Mouse (Mus musculus) neural tube, embryonic 11.5 days (tissue): ENCODE data around the gene Slamf8. TPM values are rescaled to one million over a fixed set of nuclear protein-coding genes. Genes with fewer than 3 reads are reported as not detected.

Source experiments
- ATAC-seq: fragments of 200-750 bp; cut with Nextera tagmentation; 2 replicates; pipeline ENCODE4 v1.8.0; 2017; ENCODE audit warnings: moderate number of reproducible peaks, mild to moderate bottlenecking, moderate TSS enrichment, moderate library complexity; ENCODE audit not compliant: insufficient read depth, low FRiP score, low TSS enrichment
- DNase-seq: peaks from one replicate; pipeline ENCODE4 v3.0.0-alpha.2; 2015; ENCODE audit warnings: low spot score
- H3K27ac ChIP-seq: fragments of 300-500 bp; sonication (generic); 2 replicates; pipeline ENCODE4 v1.5.1; 2014; ENCODE audit warnings: low read depth, mild to moderate bottlenecking, low read length
- H3K27me3 ChIP-seq: fragments of 300-500 bp; sonication (generic); 2 replicates; pipeline ENCODE4 v1.6.1; 2014; ENCODE audit warnings: mild to moderate bottlenecking, low read length, mixed read lengths; ENCODE audit not compliant: control insufficient read depth, insufficient read depth
- H3K36me3 ChIP-seq: fragments of 300-500 bp; sonication (generic); 2 replicates; pipeline ENCODE4 v1.6.1; 2014; ENCODE audit warnings: mild to moderate bottlenecking, low read length, moderate library complexity, mixed read lengths; ENCODE audit not compliant: control insufficient read depth, insufficient read depth
- H3K4me1 ChIP-seq: fragments of 300-500 bp; sonication (generic); 2 replicates; pipeline ENCODE4 v1.6.1; 2014; ENCODE audit warnings: low read length, mixed read lengths; ENCODE audit not compliant: control insufficient read depth, insufficient read depth
- H3K4me2 ChIP-seq: fragments of 300-500 bp; sonication (generic); 2 replicates; pipeline ENCODE4 v1.6.1; 2014; ENCODE audit warnings: low read depth, mild to moderate bottlenecking, moderate library complexity
- H3K4me3 ChIP-seq: fragments of 300-500 bp; sonication (generic); 2 replicates; pipeline ENCODE4 v1.5.1; 2014; ENCODE audit warnings: low read depth, low read length
- H3K9ac ChIP-seq: fragments of 300-500 bp; sonication (generic); 2 replicates; pipeline ENCODE4 v1.6.1; 2014; ENCODE audit warnings: mild to moderate bottlenecking, low read length
- H3K9me3 ChIP-seq: fragments of 300-500 bp; sonication (generic); 2 replicates; pipeline ENCODE4 v1.6.1; 2016; ENCODE audit warnings: low read length; ENCODE audit not compliant: control insufficient read depth
- WGBS: fragments of 180-500 bp; shearing (Covaris S2); extraction: QIAGEN DNeasy Blood & Tissue Kit; methylation state at CpG from one replicate; pipeline ENCODE4 v1.1.7; 2014; 5-methylcytosine and 5-hydroxymethylcytosine counted together
- polyA plus RNA-seq: library from polyadenylated mRNA; unstranded; fragments of >200 nt; fragmentation: Nextera tagmentation; extraction: Ambion mirVana; gene quantifications from 2 replicates; pipeline ENCODE4 v1.2.1, GENCODE M21; 2014

Gene Slamf8
- polyA plus RNA-seq, 1 experiment from 2014 or later = not detected

DNA sequence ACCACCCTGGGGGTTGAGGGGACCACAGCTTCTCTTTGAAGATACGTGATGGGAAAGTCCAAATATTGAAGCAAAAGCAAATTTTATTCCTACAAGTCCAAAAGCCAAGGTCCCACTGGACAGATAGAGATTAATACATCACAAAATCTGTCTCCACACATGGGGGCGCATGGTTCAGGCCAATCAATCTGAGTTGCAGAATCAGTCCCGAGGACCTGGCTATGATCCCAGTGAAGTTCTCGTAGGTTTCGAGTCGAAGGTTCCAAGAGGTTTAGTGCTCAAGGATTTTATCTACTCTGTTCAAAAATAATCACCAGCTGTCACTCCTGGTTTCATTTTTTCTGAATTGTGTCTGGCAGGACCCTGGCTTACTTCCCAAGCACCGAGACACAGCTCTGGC, 39.4 kb downstream of the Slamf8 start:
- peak overlapping the region; percentile 58; the same call in 1 of the 2 replicates for H3K4me2 ChIP-seq
- H3K4me3 ChIP-seq = no peak overlapping the region
- no peak overlapping the region for H3K27ac ChIP-seq
- H3K27me3 ChIP-seq = no peaks in the 10 kb centered on the region
- peak overlapping the region; percentile 51; the same call in 1 of the 2 replicates for H3K9ac ChIP-seq
- ATAC-seq (no peak), DNase-seq (no peak)
- 65% methylated on average over 7 of the region's 7 CpGs for WGBS
- no peaks in the 10 kb centered on the region for H3K9me3 ChIP-seq
- H3K4me1 ChIP-seq = peaks cover 17% of the 10 kb centered on the region
- H3K36me3 ChIP-seq = no peaks in the 10 kb centered on the region

GRCm38 (mm10) chr1:172550551-172550951, 39.8 kb downstream of the Slamf8 start:
- Histone ChIP-seq H3K4me2 (peak overlapping the region; percentile 58), H3K4me3 (peak overlapping the region; percentile 32), H3K9ac (peak overlapping the region; percentile 51), H3K27ac (no peak overlapping the region), H3K9me3 (no peaks in the 10 kb centered on the region), H3K4me1 (peaks cover 17% of the 10 kb centered on the region), H3K27me3 (no peaks in the 10 kb centered on the region), H3K36me3 (no peaks in the 10 kb centered on the region)
- DNase-seq (peak; percentile 55), ATAC-seq (peak; percentile 83)
- WGBS = 2% methylated on average over 8 of the region's 8 CpGs

- peaks cover 17% of the 10 kb centered on the region for H3K4me1 ChIP-seq
- H3K36me3 ChIP-seq = no peaks in the 10 kb centered on the region
- no peak for ATAC-seq
- H3K9me3 ChIP-seq = no peaks in the 10 kb centered on the region
- peak overlapping the region; percentile 51 for H3K9ac ChIP-seq
- DNase-seq = no peak
- H3K4me3 ChIP-seq = peak overlapping the region; percentile 32
- no peaks in the 10 kb centered on the region for H3K27me3 ChIP-seq
- no peak overlapping the region for H3K27ac ChIP-seq
- 3% methylated on average over 8 of the region's 8 CpGs for WGBS
- H3K4me2 ChIP-seq = peak overlapping the region; percentile 58
These were observed 40.7 kb downstream of the Slamf8 start for GRCm38 (mm10) chr1:172549717-172550116.

DNA sequence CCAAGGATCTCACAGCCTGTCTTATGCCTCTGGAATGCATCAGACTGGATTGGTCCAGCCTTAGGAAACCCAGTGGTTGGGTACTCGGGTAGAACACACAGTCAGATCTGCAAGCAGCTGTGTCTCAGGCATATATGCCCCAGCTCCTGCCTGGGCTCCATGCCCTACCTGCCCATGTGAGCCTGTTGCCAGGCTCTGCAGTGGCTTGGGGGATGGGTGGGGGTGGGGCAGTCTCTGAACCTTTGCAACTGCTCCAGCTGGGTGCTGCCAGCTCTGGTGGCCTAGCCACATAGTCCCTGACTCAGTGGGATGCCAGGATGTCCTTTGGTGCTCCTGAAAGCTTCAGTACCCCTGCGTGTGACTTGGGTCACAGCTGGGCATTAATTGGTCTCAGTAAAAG, 41.1 kb downstream of the Slamf8 start:
- H3K9me3 ChIP-seq = no peaks in the 10 kb centered on the region
- H3K27me3 ChIP-seq = no peaks in the 10 kb centered on the region
- peak overlapping the region; percentile 58 for H3K4me2 ChIP-seq
- no peak for ATAC-seq
- no peaks in the 10 kb centered on the region for H3K36me3 ChIP-seq
- 14% methylated on average over 2 of the region's 2 CpGs for WGBS
- H3K4me1 ChIP-seq = peaks cover 17% of the 10 kb centered on the region
- no peak for DNase-seq
- no peak overlapping the region for H3K27ac ChIP-seq
- no peak overlapping the region for H3K4me3 ChIP-seq
- H3K9ac ChIP-seq = no peak overlapping the region

DNA sequence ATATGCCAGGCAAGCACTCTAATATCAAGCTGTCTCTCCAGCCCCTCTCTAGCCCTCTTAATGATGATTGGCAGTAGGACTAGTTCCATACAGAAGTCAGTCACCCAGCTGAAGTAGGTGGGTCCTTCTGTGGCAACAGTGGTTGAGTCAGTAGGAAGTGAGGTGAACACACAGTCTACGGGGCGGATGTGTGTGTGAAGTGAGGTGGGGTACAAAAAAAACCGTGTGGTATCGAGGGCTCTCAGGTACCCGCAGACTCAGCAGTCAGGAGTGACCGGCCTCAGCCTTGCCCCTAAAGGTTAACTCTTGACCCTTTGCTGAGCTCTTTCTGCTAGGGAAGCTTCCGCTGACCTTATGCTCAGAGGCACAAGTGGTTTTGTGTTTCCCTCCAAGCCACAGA, 41.9 kb downstream of the Slamf8 start:
- H3K4me2 ChIP-seq = no peak overlapping the region
- H3K4me3 ChIP-seq = no peak overlapping the region
- ATAC-seq (no peak), DNase-seq (no peak)
- H3K27ac ChIP-seq = no peak overlapping the region
- H3K4me1 ChIP-seq = peaks cover 17% of the 10 kb centered on the region
- 58% methylated on average over 7 of the region's 7 CpGs for WGBS
- no peaks in the 10 kb centered on the region for H3K36me3 ChIP-seq
- H3K9ac ChIP-seq = no peak overlapping the region
- no peaks in the 10 kb centered on the region for H3K27me3 ChIP-seq
- H3K9me3 ChIP-seq = no peaks in the 10 kb centered on the region

DNA sequence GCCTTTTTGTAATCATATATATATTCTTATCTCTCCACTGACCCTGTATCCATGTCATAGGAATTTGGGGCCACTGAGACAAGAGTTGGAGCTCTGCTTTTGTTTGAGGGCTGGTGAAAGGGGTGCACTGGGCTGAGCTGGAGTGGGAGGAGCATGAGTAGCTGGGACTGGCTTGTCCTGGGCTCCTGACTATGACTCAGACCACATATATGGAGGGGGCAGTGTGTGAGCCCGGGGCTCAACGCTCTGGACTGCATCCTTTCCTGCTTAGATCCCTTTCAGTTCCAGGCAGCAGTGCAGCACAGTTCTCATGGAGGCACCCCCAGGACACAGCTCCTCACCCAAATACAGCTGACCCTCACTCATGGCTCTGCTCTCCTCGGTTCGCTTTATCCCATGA, 44.3 kb downstream of the Slamf8 start:
- no peak overlapping the region for H3K4me2 ChIP-seq
- 94% methylated on average over 4 of the region's 4 CpGs for WGBS
- no peak for ATAC-seq
- no peak for DNase-seq
- peaks cover 17% of the 10 kb centered on the region for H3K4me1 ChIP-seq
- no peak overlapping the region for H3K4me3 ChIP-seq
- H3K9ac ChIP-seq = no peak overlapping the region
- H3K27me3 ChIP-seq = no peaks in the 10 kb centered on the region
- H3K36me3 ChIP-seq = no peaks in the 10 kb centered on the region
- no peak overlapping the region for H3K27ac ChIP-seq
- no peaks in the 10 kb centered on the region for H3K9me3 ChIP-seq

DNA sequence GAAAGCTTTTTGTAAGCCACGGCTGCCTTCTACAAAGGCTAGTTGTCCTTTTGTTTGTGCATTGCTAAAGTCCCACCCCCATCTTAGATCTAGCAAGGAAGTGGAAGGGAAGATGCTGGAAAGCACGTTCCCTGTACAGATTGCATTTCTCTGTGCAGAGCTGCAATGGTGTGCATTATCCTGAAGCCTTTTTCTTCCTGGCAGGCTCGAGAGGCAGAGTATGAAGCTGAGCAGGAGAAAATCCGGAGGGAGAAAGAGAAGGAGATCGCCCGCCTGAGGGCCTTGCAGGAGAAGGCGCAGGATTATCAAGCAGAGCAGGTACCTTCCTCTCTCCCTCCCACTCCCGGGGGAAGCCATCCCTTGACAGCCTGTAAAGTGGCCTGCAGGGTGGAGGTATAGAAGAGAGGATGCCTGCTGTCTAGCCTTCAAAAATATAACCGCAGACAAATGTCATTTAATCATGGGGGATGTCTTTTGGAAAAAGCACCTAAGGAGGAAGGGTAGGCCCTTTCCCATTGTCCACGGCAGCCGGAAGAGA, 50.0 kb downstream of the Slamf8 start:
- Histone ChIP-seq H3K4me2 (no peak overlapping the region), H3K27me3 (no peaks in the 10 kb centered on the region), H3K9ac (no peak overlapping the region), H3K27ac (no peak overlapping the region), H3K36me3 (no peaks in the 10 kb centered on the region), H3K4me3 (no peak overlapping the region), H3K9me3 (no peaks in the 10 kb centered on the region), H3K4me1 (no peaks in the 10 kb centered on the region)
- DNase-seq = no peak
- 63% methylated on average over 11 of the region's 11 CpGs for WGBS
- ATAC-seq = no peak

GRCm38 (mm10) chr1:172539827-172540226, 50.5 kb downstream of the Slamf8 start:
- no peaks in the 10 kb centered on the region for H3K9me3 ChIP-seq
- no peak overlapping the region for H3K9ac ChIP-seq
- no peak overlapping the region for H3K4me3 ChIP-seq
- H3K27ac ChIP-seq = no peak overlapping the region
- no peak for ATAC-seq
- H3K27me3 ChIP-seq = no peaks in the 10 kb centered on the region
- H3K4me1 ChIP-seq = no peaks in the 10 kb centered on the region
- no peak for DNase-seq
- WGBS = 64% methylated on average over 6 of the region's 6 CpGs
- no peak overlapping the region for H3K4me2 ChIP-seq
- H3K36me3 ChIP-seq = no peaks in the 10 kb centered on the region

- H3K4me2 ChIP-seq = no peak overlapping the region
- ATAC-seq (no peak), DNase-seq (no peak)
- no peaks in the 10 kb centered on the region for H3K4me1 ChIP-seq
- no peak overlapping the region for H3K9ac ChIP-seq
- H3K27me3 ChIP-seq = no peaks in the 10 kb centered on the region
- H3K4me3 ChIP-seq = no peak overlapping the region
- no peaks in the 10 kb centered on the region for H3K36me3 ChIP-seq
- H3K27ac ChIP-seq = no peak overlapping the region
- 81% methylated on average over 16 of the region's 16 CpGs for WGBS
- H3K9me3 ChIP-seq = no peaks in the 10 kb centered on the region
These were observed 55.3 kb downstream of the Slamf8 start for GRCm38 (mm10) chr1:172535116-172535515.
